In the genomic region with DNA sequence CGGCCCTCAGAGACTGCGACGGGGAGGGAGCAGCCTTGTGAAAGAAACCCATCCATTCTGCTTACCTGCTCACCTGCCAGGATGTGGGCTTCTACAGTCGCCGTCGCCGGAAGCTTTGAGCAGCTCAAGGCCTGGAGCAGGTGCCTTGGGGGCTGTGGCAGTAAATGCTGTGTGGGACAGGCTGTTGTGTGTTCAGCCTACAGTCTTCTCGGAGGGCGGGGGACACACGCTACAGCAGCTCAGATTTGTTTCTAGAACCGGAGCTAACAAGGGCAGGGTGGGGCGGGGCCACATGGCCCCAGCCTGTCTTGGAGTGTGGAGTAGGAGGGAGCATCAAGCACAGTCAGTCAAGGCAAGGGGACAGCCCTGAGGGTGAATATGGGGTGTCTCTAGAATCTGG, we compare ENCODE assay signal across 8 mouse cellular contexts. TPM values are rescaled to one million over a fixed set of nuclear protein-coding genes. Genes with fewer than 3 reads are reported as not detected.
DNase-seq lines count a peak whose midpoint lies in the region; ATAC-seq lines count a peak whose summit lies in the region.
"Had no signal": no experiment of that assay in that cellular context is flagged by ENCODE, and none has a peak within 500 bp of the region (broad histone marks: within the 10 kb centered on the region; RNA-seq: fewer than 3 reads in every experiment).

A gene (minus strand): TSS at position 256 of the 400 bp plus-strand sequence.

- peak within 1 kb of the TSS; percentile 31 for H3K4me2 ChIP-seq in stomach, embryonic 14.5 days (replicated peaks; ENCODE audit: low read depth, low read length)

- H3K27ac ChIP-seq in stomach, embryonic 14.5 days (ENCODE audit: low read length) = no peak within 1 kb of the TSS; the same call in 1 of the 2 replicates
- no peak within 1 kb of the TSS for H3K27ac ChIP-seq in hindbrain, embryonic 10.5 days

- H3K36me3 ChIP-seq in stomach, embryonic 14.5 days (ENCODE audit: control insufficient read depth, insufficient read depth, low read length) = peaks cover 16% of the 10 kb centered on the region
- peaks cover 24% of the 10 kb centered on the region for H3K36me3 ChIP-seq in hindbrain, embryonic 10.5 days

- DNase-seq in layer of hippocampus, adult 8-10 months (ENCODE audit: low spot score in 2 of 2) = no peak
- DNase-seq in layer of hippocampus, adult 9-10 months (ENCODE audit: low spot score) = no peak
- DNase-seq in WW6 (ENCODE audit: low read depth, low spot score) = peak; percentile 48
- DNase-seq in hindbrain, embryonic 10.5 days (ENCODE audit: low spot score) = no peak
- DNase-seq: cerebellum, adult 11 months had no signal

- H3K4me1 ChIP-seq in stomach, embryonic 14.5 days (ENCODE audit: control insufficient read depth, insufficient read depth, low read length) = peaks cover 8% of the 10 kb centered on the region; the same call in 1 of the 2 replicates
- H3K4me1 ChIP-seq in hindbrain, embryonic 10.5 days (replicated peaks) = peaks cover 6% of the 10 kb centered on the region

- peak; percentile 74 for ATAC-seq in inflammation-experienced regulatory T-cells, adult 6 months
- ATAC-seq in stomach, embryonic 14.5 days (ENCODE audit: insufficient number of reproducible peaks, insufficient read depth, low FRiP score, low read depth) = peak; percentile 24; the same call in 1 of the 2 replicates
- no peak for ATAC-seq in megakaryocyte progenitor cell, adult 5-6 weeks (replicated peaks; ENCODE audit: poor library complexity)

- H3K9ac ChIP-seq in stomach, embryonic 14.5 days (replicated peaks; ENCODE audit: low read depth, low read length) = no peak within 1 kb of the TSS

- 21% methylated on average over 12 of the region's 12 CpGs for WGBS in stomach, embryonic 14.5 days
- WGBS in hindbrain, embryonic 10.5 days = 44% methylated on average over 12 of the region's 12 CpGs

- H3K9me3 ChIP-seq in stomach, embryonic 14.5 days (ENCODE audit: control insufficient read depth, low read depth, low read length) = no peaks in the 10 kb centered on the region
- no peaks in the 10 kb centered on the region for H3K9me3 ChIP-seq in hindbrain, embryonic 10.5 days

- no peak within 1 kb of the TSS for H3K4me3 ChIP-seq in stomach, embryonic 14.5 days (ENCODE audit: low read depth, low read length)
- H3K4me3 ChIP-seq in hindbrain, embryonic 10.5 days = no peak within 1 kb of the TSS

- no peaks in the 10 kb centered on the region for H3K27me3 ChIP-seq in stomach, embryonic 14.5 days (ENCODE audit: control insufficient read depth, insufficient read depth, low read length)
- no peaks in the 10 kb centered on the region for H3K27me3 ChIP-seq in hindbrain, embryonic 10.5 days (ENCODE audit: insufficient read depth, poor library complexity, severe bottlenecking)

RNA-seq across cellular contexts. Expression of the gene that starts here (rescaled TPM):
- total RNA-seq in layer of hippocampus, adult 8-10 months (2022) = 10 to 100 TPM; 57.8 to 86.8 (median 69.6) TPM
- not detected for polyA plus RNA-seq in inflammation-experienced regulatory T-cells, adult 6 months (2017; shearing (Covaris generic))
- 1.2 and 1.5 TPM in 2 replicates for polyA plus RNA-seq in stomach, embryonic 14.5 days (2014; fragmentation: Nextera tagmentation; extraction: Ambion mirVana)
- total RNA-seq in megakaryocyte progenitor cell, adult 5-6 weeks (2015) = not detected in 2 replicates
- not detected in 2 replicates for total RNA-seq in megakaryocyte progenitor cell, adult 5-6 weeks (2017)
- polyA plus RNA-seq in hindbrain, embryonic 10.5 days (2016; fragmentation: Nextera tagmentation; extraction: Ambion mirVana) = 0.37 TPM in 1 of 2 replicates, not detected in the other

Comparison
In these comparisons a context has a peak if more than half of its experiments do, and no peak if none do; other contexts are left out.
1. RNA of the gene that starts here (total RNA-seq): 57.8 to 86.8 TPM in layer of hippocampus, adult 8-10 months; not detected in megakaryocyte progenitor cell, adult 5-6 weeks; every median in the first group is over 10 times any median in the second.
2. Peak in ATAC-seq in inflammation-experienced regulatory T-cells, adult 6 months; RNA of the gene not detected or under 1 TPM.